Mouse (Mus musculus) monocyte, adult 2 months (primary cell): ENCODE results near the gene Akap1.
A peak's percentile ranks its signal among the peaks of the same experiment; 100 is the strongest.
"Not testable (repeated sequence)": the region's sequence is repeated elsewhere in the genome, so short reads cannot be mapped to it uniquely, and the experiment has no call there.

Experiments
- DNase-seq, 2 experiments: peaks; one replicate each; pipeline ENCODE4 v3.0.0; 2022; ENCODE audit warnings: low spot score in 2 of 2, low read depth in 1 of 2

Gene Akap1

GRCm38 (mm10) chr11:88864458-88865197, at the start of gene Akap1:
Gene Akap1 (minus strand): TSS chr11:88864586.
- peak; percentile 79 to 81 for DNase-seq

- DNase-seq = no peak
These were observed 45.1 kb upstream of the Akap1 start for GRCm38 (mm10) chr11:88909388-88910036.

GRCm38 (mm10) chr11:88908557-88909211, 44.3 kb upstream of the Akap1 start:
- DNase-seq = peak in 1 of 2 experiments; percentile 34

GRCm38 (mm10) chr11:88907886-88908285, 43.5 kb upstream of the Akap1 start:
- DNase-seq = no peak

- no peak for DNase-seq
These were observed 41.2 kb upstream of the Akap1 start for GRCm38 (mm10) chr11:88905621-88906020.

GRCm38 (mm10) chr11:88904080-88904479, 39.7 kb upstream of the Akap1 start:
- no peak for DNase-seq

- DNase-seq = no peak
These were observed 38.4 kb upstream of the Akap1 start for GRCm38 (mm10) chr11:88902762-88903161.

- DNase-seq = no peak
These were observed 37.0 kb upstream of the Akap1 start for GRCm38 (mm10) chr11:88901341-88901802.

- no peak for DNase-seq
These were observed 35.2 kb upstream of the Akap1 start for GRCm38 (mm10) chr11:88899561-88899960.

GRCm38 (mm10) chr11:88898380-88898763, 34.0 kb upstream of the Akap1 start:
- DNase-seq = no peak

GRCm38 (mm10) chr11:88897624-88898379, 33.4 kb upstream of the Akap1 start:
- DNase-seq = no peak

GRCm38 (mm10) chr11:88895800-88896232, 31.4 kb upstream of the Akap1 start:
- peak in 1 of 2 experiments; percentile 60 for DNase-seq

GRCm38 (mm10) chr11:88895235-88895634, 30.8 kb upstream of the Akap1 start:
- peak in 1 of 2 experiments; percentile 17 for DNase-seq

GRCm38 (mm10) chr11:88894279-88894678, 29.9 kb upstream of the Akap1 start:
- not testable (repeated sequence) for DNase-seq

- DNase-seq = not testable (repeated sequence)
These were observed 29.1 kb upstream of the Akap1 start for GRCm38 (mm10) chr11:88893501-88893900.

GRCm38 (mm10) chr11:88892789-88893188, 28.4 kb upstream of the Akap1 start:
- peak in 1 of 2 experiments; percentile 31 for DNase-seq

- peak in 1 of 2 experiments; percentile 56 for DNase-seq
These were observed 27.7 kb upstream of the Akap1 start for GRCm38 (mm10) chr11:88891921-88892561.

- peak in 1 of 2 experiments; percentile 18 for DNase-seq
These were observed 27.1 kb upstream of the Akap1 start for GRCm38 (mm10) chr11:88891446-88891845.

GRCm38 (mm10) chr11:88890904-88891303, 26.5 kb upstream of the Akap1 start:
- peak in 1 of 2 experiments; percentile 14 for DNase-seq

GRCm38 (mm10) chr11:88888996-88889395, 24.6 kb upstream of the Akap1 start:
- no peak for DNase-seq
